Mouse (Mus musculus) limb, embryonic 15.5 days (tissue): Measurements from ENCODE around the gene Vmn1r179. TPM values are rescaled to one million over a fixed set of nuclear protein-coding genes. Genes with fewer than 3 reads are reported as not detected.
"Not testable (repeated sequence)": the region's sequence is repeated elsewhere in the genome, so short reads cannot be mapped to it uniquely, and the experiment has no call there.

Source experiments
- ATAC-seq: fragments of 200-750 bp; cut with Nextera tagmentation; 2 replicates; pipeline ENCODE4 v1.8.0; 2017; ENCODE audit warnings: low read depth, moderate TSS enrichment; ENCODE audit not compliant: insufficient number of reproducible peaks, low FRiP score, low TSS enrichment
- H3K27ac ChIP-seq: fragments of 300-500 bp; sonication (generic); 2 replicates; pipeline ENCODE4 v1.5.1; 2015; ENCODE audit warnings: moderate library complexity, mild to moderate bottlenecking, inconsistent platforms
- H3K27me3 ChIP-seq: fragments of 300-500 bp; sonication (generic); 2 replicates; pipeline ENCODE4 v1.6.1; 2015; ENCODE audit warnings: inconsistent platforms
- H3K36me3 ChIP-seq: fragments of 300-500 bp; sonication (generic); 2 replicates; pipeline ENCODE4 v1.6.1; 2015; ENCODE audit warnings: inconsistent platforms
- H3K4me1 ChIP-seq: fragments of 300-500 bp; sonication (generic); 2 replicates; pipeline ENCODE4 v1.6.1; 2015; ENCODE audit warnings: inconsistent platforms
- H3K4me2 ChIP-seq: fragments of 300-500 bp; sonication (generic); 2 replicates; pipeline ENCODE4 v1.6.1; 2015; ENCODE audit warnings: mild to moderate bottlenecking, inconsistent platforms
- H3K4me3 ChIP-seq: fragments of 300-500 bp; sonication (generic); 2 replicates; pipeline ENCODE4 v1.5.1; 2015; ENCODE audit warnings: mild to moderate bottlenecking, inconsistent platforms
- H3K9ac ChIP-seq: fragments of 300-500 bp; sonication (generic); 2 replicates; pipeline ENCODE4 v1.6.1; 2015; ENCODE audit warnings: inconsistent platforms
- H3K9me3 ChIP-seq: fragments of 300-500 bp; sonication (generic); 2 replicates; pipeline ENCODE4 v1.6.1; 2016; ENCODE audit warnings: inconsistent platforms
- WGBS: fragments of 180-500 bp; shearing (Covaris S2); methylation state at CpG from one replicate; pipeline ENCODE4 v1.1.7; 2015; 5-methylcytosine and 5-hydroxymethylcytosine counted together
- polyA plus RNA-seq: library from polyadenylated mRNA; unstranded; fragments of >200 nt; fragmentation: Nextera tagmentation; extraction: Ambion mirVana; gene quantifications from 2 replicates; pipeline ENCODE4 v1.2.1, GENCODE M21; 2015

Vmn1r179 gene
- polyA plus RNA-seq = not detected in 2 replicates

DNA sequence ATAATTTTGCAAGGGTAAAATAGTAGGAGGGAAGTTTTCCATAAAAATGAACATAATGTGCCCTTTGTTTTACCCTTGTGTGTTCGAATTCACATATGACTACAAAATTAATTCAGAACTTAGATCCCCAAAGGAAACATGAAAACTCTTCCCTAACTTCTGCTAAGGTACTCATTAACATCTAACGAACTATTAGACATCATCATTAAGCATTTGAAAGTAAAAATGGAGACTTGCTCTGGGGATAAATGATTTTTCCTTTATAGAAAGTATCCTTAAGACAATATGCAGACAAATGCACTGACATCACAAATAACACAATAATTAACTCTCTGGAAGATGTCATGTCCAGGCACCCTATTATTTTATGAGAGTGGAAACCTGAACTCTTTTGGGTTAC lies at the start of gene Vmn1r179:
Gene Vmn1r179, plus strand, starts transcription at position 301 of the 400 bp plus-strand sequence.
- no peak for ATAC-seq
- H3K4me3 ChIP-seq = no peak within 1 kb of the TSS
- WGBS = 41% methylated on average over 2 of the region's 2 CpGs
- H3K9me3 ChIP-seq = no peaks in the 10 kb centered on the region
- no peak within 1 kb of the TSS for H3K4me2 ChIP-seq
- no peaks in the 10 kb centered on the region for H3K27me3 ChIP-seq
- no peak within 1 kb of the TSS for H3K27ac ChIP-seq
- no peaks in the 10 kb centered on the region for H3K36me3 ChIP-seq
- no peak within 1 kb of the TSS for H3K9ac ChIP-seq
- no peaks in the 10 kb centered on the region for H3K4me1 ChIP-seq

DNA sequence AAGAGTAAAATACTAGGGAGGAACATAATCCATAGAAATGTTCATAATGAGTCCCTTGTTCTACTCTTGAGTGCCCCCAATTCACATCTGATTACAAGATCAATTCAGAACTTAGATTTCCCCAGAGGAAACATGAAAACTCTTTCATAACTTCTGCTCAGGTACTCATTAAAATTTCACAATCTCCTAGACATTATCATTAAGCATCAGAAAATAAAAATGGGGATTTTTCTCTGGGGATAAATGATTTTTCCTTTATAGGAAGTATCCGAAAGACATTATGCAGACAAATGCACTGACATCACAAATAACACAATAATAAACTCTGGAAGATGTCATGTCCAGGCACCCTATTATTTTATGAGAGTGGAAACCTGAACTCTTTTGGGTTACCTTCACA lies 35.1 kb upstream of the Vmn1r179 start, which contains the start of gene Vmn1r178:
Gene Vmn1r178, plus strand, starts transcription at position 301 of the 400 bp plus-strand sequence.
- WGBS = 89% methylated on average over 1 of the region's 1 CpGs
- ATAC-seq = no peak

DNA sequence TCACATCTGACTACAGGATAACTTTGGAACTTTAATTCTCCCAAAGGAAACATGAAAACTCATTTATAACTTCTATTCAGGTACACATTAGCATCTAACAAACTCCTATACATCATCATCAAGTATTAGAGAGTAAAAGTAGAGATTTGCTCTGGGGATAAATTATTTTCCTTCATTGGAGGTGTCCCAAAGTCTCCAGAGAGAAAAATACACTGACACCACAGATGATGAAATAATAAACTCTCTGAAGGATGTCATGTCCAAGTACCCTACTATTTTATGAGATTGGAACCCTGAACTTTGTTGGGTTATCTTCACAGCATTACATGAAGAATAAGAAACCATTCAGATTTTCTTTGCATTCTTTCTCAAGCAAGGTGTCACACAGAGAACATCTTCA lies 23.6 kb downstream of the Vmn1r179 start, which contains the start of gene Vmn1r180:
Gene Vmn1r180, plus strand, starts transcription at position 301 of the 400 bp plus-strand sequence.
- Histone ChIP-seq H3K27me3 (no peaks in the 10 kb centered on the region), H3K9ac (no peak within 1 kb of the TSS), H3K4me2 (no peak within 1 kb of the TSS), H3K27ac (no peak within 1 kb of the TSS), H3K4me1 (no peaks in the 10 kb centered on the region), H3K9me3 (no peaks in the 10 kb centered on the region), H3K36me3 (no peaks in the 10 kb centered on the region), H3K4me3 (no peak within 1 kb of the TSS)
- no peak for ATAC-seq

More for the DNA sequence above, 35.1 kb upstream of the Vmn1r179 start, which contains the start of gene Vmn1r178:
- Histone ChIP-seq H3K4me1 (no peaks in the 10 kb centered on the region), H3K9me3 (peaks cover 10% of the 10 kb centered on the region; the same call in 1 of the 2 replicates), H3K4me2 (no peak within 1 kb of the TSS), H3K4me3 (no peak within 1 kb of the TSS), H3K27ac (no peak within 1 kb of the TSS), H3K9ac (no peak within 1 kb of the TSS), H3K36me3 (no peaks in the 10 kb centered on the region), H3K27me3 (no peaks in the 10 kb centered on the region)

DNA sequence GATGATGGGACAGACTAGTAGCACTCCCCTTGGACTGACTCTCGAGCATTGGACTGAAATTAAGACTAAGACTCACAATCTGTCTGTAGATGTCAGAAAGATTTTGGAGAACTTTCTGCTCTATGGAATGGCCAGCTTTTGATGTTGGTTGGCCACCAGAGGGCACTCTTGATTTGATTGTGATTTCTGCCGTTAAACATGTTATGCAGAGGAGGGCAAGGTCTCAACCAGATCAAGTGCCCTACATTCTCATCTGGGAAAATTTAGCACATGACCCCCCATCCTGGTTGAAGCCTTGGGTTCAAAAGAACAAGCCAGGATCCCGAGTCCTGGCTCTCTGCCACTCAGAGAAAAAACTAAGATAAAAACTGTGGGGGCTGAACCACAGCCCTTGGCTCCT lies 41.3 kb downstream of the Vmn1r179 start:
- H3K9ac ChIP-seq, H3K27me3 ChIP-seq, H3K36me3 ChIP-seq, H3K27ac ChIP-seq, H3K9me3 ChIP-seq, H3K4me3 ChIP-seq, H3K4me1 ChIP-seq, H3K4me2 ChIP-seq, ATAC-seq: not testable (repeated sequence)
- 47% methylated on average over 3 of the region's 3 CpGs for WGBS

DNA sequence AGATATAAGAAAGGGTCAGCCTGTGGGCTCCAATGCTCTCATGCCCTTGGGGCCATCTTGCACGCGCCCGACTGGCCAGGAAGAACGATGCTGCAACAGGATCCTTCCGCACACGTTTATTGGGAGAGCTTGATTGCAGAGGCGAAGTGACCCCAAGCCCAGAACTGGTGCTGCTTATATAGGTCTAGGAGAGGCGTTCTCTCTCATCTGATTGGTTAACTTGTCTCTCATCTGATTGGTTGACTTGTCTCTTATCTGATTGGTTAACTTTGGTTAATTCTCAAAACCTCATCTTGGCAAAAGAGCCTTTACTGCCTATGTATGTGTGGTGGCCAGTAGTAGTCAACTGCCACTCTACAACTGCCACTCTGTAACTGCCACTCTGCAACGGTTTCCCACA lies 47.5 kb downstream of the Vmn1r179 start, which contains the start of gene Vmn1r181:
Gene Vmn1r181, plus strand, starts transcription at position 301 of the 400 bp plus-strand sequence.
- not testable (repeated sequence) for H3K4me3 ChIP-seq, H3K4me2 ChIP-seq, H3K9me3 ChIP-seq, H3K36me3 ChIP-seq, H3K27ac ChIP-seq, H3K4me1 ChIP-seq, H3K9ac ChIP-seq, ATAC-seq, H3K27me3 ChIP-seq
- 82% methylated on average over 9 of the region's 9 CpGs for WGBS

Other genes starting within 250 kb of the Vmn1r179 start
- gene Vmn1r173, start 226.3 kb upstream of the Vmn1r179 start, polyA plus RNA-seq = not detected in 2 replicates
- gene Vmn1r174, start 174.7 kb upstream of the Vmn1r179 start, polyA plus RNA-seq = not detected in 2 replicates
- gene Vmn1r175, start 116.3 kb upstream of the Vmn1r179 start, polyA plus RNA-seq = not detected in 2 replicates
- not detected in 2 replicates for gene Vmn1r176, start 89.6 kb upstream of the Vmn1r179 start, polyA plus RNA-seq
- not detected in 2 replicates for gene Vmn1r177, start 60.5 kb upstream of the Vmn1r179 start, polyA plus RNA-seq
- not detected in 2 replicates for gene Vmn1r178, start 35.0 kb upstream of the Vmn1r179 start, polyA plus RNA-seq
- not detected in 2 replicates for gene Vmn1r180, start 23.7 kb downstream of the Vmn1r179 start, polyA plus RNA-seq
- not detected in 2 replicates for gene Vmn1r181, start 47.6 kb downstream of the Vmn1r179 start, polyA plus RNA-seq
- not detected in 2 replicates for gene V1rd19, start 74.7 kb downstream of the Vmn1r179 start, polyA plus RNA-seq
- gene Vmn1r183, start 126.3 kb downstream of the Vmn1r179 start, polyA plus RNA-seq = not detected in 2 replicates
- 19.1 and 20.4 TPM in 2 replicates for gene Zfp180, start 154.9 kb downstream of the Vmn1r179 start, polyA plus RNA-seq
- gene Zfp112, start 185.3 kb downstream of the Vmn1r179 start, polyA plus RNA-seq = 6.9 and 7.9 TPM in 2 replicates
- gene Zfp235, start 207.2 kb downstream of the Vmn1r179 start, polyA plus RNA-seq = 16.9 and 19.7 TPM in 2 replicates
- 5.2 and 6.1 TPM in 2 replicates for gene Zfp114, start 248.1 kb downstream of the Vmn1r179 start, polyA plus RNA-seq